Mouse (Mus musculus): ENCODE results near the gene Stra6.
A peak's percentile ranks its signal among the peaks of the same experiment; 100 is the strongest.

Gene Stra6

DNA sequence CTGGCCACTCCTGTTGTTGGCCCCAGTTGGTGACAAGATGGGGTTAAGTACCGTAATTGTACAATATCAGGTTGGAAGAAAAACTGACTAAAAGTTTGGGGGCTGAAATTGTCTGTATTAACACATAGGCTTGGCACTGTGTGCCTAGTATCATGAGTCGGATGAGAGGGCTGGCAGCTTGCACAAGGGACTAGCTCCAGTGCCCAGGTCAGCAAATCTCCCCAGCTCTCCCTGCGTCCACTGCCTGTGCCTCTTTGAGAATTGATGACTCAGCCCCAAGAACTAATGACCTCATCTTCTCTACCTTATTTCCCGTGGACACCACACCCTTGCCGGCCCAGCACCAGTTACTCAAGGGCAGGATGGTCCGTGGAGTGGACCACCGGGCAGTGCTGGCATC, 13.7 kb upstream of the Stra6 start:
- DNase-seq (ENCODE audit: low spot score in 2 of 2), result no peak

DNA sequence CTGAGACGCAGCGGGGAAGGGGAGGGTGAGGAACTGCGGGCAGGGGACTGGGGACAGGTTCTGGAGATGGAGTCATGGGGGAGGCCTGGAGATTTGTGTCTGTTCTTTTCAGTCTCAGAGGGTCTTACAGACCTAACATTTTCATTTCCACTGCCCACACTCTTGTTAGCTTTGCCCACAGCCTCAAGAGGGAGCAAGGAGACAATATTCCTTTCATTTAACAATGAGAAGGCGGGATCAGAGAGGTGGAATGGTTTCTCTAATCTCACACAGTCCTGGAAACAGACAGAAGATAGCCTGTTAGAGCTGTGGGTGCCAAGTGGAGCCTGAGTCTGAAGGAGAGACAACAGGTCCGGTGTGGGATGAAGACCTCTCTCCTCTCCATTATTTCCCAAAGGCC, 11.7 kb upstream of the Stra6 start:
- no peak for DNase-seq (ENCODE audit: low spot score in 2 of 2)

DNA sequence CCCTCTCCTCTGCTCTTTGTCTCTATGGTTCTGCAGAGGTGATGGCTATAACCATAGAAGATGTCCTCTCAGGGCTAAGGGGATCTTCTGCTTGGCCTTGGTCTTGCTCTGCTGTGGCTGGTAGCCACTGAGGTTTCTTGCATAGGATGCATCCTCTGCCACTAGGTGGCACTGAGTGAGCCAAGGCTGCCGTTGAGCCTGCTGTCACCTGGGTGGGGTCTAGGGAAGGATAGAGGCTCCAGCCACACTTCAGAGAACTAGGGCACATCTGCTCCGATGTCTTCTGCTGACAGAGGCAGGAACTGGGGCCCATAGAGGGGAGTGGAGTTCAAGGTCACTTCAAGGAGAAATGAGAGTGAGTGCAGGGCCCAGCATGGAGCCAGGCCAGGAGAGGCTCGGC, 10.5 kb upstream of the Stra6 start:
- peak; percentile 77 to 80 for DNase-seq (ENCODE audit: low spot score in 2 of 2)

DNA sequence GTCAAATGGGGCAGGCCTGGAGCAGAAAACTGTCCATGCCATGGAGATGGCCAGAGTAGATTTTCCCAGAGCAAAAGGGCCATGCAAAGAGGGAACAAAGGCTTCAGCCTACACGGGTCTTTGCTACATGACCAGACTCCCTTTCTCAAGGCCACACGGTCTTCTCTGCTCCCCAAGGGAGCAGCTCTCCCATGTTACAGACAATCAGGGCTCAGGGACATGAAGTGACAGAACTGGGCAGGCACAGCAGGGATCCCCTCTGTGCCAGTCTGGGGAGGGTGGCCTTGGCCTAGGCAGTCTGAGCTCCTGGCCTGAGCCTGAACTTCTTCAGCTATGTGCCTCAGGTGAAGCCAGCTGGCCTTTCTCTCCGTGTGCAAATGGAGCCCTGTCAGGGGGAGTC, 10.0 kb upstream of the Stra6 start:
- DNase-seq (ENCODE audit: low spot score in 2 of 2), result no peak

DNA sequence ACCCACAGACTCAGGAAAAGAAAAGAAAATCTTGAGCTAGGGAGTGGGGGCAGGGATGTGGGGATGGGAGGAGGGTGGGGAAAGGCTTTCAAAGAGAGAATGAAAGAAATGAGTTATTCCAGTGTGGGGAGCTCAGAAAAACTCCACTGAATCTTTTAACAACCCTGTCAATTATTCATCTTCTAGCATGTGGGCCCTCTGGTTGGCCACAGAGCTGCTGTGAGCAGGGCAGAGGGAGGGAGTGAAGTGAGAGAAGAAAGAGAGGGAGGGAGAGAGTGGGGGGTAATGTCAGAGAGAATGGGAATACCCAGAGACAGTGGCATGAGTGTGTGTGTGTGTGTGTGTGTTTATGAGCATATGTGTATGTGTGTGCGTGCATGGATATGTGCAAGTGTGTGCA, 9.6 kb upstream of the Stra6 start:
- DNase-seq (ENCODE audit: low spot score in 2 of 2), result no peak

DNA sequence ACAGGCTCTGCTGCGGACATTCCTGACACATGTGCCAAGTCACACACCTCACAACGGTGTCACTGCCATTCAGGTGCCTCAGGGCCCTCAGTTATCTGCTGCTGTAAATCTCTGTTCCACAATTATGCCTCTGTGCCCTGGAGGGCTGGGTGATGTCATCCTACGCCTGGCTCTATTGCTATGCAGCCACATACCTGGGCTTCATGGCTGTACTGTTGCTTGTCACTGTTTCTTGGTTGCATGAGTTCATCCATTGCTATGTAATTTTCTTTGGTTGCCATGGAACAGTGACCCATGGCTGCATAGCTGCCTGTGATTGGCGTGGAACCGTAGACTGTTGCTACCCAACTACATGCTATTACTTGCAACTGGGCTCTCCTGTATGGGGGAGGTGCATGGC, 7.9 kb upstream of the Stra6 start:
- DNase-seq (ENCODE audit: low spot score in 2 of 2), result no peak

DNA sequence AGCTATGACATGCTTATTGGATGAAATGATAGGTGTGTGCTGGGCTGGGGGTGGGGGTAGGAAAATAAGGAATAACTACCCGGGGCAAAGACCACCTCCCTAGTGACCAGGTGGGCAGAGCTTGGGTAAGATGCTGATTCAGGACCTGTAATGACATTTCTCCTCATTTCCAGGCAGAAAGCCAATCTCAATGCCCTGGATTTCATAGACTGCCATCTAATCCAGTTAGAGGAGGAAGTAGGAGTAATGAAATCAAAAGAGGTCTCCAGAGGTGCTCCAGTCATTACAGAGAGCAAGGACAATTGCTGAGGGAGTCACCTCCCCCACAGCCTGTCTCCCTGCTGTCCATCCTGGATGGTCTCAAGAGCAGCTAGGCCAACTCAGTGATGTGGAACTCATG, 3.7 kb upstream of the Stra6 start:
- DNase-seq (ENCODE audit: low spot score in 2 of 2), result no peak

DNA sequence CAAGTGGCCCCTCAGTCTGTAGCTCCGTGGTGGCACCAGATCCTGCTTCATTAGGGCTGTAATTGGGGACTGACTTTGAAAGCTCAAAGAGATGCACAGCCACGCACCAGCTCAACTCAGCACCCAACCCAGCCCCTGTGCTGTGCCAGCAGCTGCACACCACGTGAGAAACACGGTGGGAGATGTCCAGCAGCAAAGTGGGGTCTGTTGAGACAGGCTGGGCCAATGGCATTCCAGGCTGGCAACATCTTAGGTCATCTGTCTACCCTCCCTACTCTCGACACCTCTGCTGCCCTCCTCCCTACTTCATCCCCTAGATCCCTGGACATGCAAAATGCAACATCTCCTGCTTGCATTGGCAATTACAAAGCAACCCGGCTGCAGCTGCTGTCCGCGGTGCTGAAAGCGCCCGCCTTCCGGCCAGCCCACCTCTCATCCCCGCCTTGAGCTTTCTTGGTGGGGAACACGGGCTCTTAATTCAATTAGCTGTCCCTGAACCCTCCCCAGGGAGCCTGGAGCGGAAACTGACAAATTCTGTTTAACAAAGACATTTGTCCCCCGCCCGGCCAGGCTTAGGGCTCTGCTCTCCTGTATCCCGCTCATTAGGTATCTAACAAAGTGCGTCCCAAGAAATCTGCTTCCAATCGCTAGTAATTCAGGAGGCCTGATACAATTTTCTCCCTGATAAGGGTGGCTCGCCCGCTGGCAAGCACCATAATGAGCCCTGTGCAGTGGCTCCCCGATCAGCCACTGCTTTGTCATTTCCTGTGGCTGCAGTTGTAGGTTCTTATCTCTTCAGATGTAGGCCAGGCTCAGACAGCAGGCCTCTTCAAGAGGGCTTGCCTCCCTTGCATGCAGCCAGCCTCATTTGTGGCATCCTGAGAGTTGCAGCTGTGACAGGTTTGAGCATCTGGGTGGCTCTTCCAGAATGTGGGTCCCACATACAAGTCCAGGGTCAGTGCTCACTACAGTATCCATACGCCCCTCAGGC, 2.6 kb upstream of the Stra6 start:
- no peak for DNase-seq (ENCODE audit: low spot score in 2 of 2)

DNA sequence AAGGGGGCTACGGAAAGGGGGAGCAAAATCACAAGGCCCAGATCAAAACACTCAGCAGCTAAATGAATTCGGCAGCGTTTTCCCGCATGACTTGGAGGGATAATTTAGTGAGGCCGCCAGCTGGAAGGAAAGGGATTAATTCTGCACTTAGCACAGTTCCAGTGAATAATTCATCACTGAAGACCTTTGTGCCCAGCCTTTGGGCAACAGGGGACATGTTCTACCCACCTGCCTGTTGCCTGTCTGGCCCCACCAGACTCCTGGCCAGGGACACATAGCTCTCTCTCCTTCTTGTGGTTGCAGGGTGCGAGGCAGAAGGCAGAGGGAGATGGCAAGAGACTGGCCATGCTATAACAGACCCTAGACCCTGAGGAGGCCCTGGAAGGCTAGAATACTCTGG, 1.9 kb downstream of the Stra6 start:
- no peak for DNase-seq (ENCODE audit: low spot score in 2 of 2)

DNA sequence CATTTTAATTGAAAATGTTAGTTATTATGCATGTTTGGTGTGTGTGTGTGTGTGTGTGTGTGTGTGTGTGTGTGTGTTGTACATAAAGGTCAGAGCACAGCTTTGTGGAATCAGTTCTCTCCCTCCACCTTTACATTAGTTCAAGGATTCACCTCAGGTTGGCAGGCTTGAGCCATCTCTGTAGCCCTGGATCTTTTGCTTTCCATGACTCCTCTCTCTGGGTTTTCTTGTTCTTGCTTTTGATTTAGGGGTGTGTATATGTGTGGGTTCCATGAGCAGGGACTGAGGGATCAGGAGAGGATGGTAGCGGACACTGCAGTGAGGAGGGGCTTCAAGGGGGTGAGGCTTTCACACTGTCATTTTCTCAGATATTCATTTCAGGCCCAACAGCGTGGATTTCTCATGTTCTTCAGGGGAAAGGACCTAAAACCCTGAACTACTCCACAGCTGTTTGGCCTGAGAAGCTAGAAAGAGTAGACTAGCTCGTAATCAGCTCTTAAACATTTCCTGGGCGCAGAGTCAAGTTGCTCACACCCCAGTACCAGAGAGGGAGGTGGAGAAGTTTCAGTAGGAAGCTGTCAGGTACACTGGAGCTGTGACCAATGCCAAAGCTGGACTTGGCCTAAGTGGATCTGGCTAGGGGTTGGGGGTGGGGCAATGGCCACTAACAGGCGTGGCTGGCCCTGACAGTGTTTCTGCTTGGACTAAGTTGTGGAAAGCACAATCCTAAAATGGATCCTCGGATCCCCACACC, 2.6 kb downstream of the Stra6 start:
- DNase-seq (ENCODE audit: low spot score in 2 of 2), result no peak

DNA sequence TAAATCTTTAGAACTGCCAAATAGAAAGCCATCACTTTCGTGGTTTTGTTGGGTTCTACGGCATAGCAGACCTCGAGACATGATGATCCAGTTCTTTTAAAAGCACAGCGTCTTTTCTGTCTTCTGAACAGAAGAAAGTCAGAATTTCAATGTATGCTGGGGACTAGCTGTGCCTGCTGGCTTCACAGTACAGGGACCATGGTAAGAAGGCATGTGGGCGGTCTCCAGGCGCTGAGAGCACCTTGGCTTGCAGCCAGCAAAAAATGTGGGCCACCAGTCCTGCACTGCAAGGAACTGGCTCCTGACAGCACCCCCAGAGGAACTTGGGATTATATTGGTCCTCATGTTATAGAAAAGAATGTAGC, 3.1 kb downstream of the Stra6 start:
- peak; percentile 79 to 81 for DNase-seq (ENCODE audit: low spot score in 2 of 2)

DNA sequence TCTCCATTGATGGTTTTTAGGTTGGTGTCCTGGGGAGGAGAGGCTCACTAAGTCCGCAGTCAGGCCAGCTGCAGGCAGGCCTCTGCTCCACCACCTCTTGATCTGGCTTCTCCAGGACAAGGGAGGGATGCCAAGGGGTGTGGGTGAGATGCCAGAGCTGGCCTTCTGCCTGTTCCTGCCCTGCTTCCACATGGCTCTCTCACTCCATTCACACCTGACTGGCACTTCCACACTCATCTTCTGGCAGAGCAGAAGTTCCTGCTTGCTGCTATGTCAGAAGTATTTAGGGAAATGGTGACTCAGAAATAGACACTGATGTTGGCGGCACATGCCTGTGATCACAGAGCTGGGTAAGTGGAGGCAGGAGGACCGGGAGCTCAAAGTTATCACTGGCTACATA, 4.0 kb downstream of the Stra6 start:
- DNase-seq (ENCODE audit: low spot score in 2 of 2), result peak in 1 of 2 experiments; percentile 47

DNA sequence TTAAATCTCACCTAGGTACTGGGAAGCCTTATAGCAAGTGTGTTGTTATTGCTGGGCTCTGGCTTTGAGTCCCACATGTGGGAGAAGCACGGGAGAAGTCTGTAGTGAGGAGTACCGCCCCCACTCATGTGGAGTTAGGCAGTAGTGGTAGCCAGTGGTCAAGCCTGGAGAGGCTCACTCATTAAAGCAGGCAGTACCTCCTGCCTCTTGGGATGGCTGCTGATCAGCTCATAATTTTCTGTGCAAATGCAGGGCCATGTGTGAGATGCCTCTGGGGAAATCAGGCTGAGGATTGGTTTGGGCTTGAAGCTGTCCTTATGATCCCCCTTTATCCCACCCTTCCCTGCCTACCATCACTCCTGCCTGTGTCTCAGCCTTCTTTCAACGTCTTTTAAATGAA, 11.0 kb downstream of the Stra6 start:
- no peak for DNase-seq (ENCODE audit: low spot score in 2 of 2)

DNA sequence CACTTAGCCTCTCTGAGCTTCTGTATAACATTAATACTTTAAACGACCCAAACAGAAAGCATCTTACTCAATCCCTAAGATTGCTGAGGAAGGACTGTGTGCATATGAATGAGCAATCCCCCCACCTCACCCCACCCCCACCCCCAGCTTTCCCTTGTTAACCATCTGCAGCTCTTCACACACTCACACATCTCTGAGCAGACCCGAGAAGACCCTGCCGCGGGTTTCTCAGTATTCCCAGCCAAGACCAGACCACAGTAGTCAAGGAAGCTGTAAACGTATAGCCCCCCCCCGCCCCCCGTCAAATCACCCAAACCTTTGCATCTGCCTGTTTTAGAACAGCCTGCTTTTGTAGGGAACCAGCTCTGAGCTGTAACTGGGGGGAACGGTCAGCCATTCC, 21.0 kb downstream of the Stra6 start:
- no peak for DNase-seq (ENCODE audit: low spot score in 2 of 2)

DNA sequence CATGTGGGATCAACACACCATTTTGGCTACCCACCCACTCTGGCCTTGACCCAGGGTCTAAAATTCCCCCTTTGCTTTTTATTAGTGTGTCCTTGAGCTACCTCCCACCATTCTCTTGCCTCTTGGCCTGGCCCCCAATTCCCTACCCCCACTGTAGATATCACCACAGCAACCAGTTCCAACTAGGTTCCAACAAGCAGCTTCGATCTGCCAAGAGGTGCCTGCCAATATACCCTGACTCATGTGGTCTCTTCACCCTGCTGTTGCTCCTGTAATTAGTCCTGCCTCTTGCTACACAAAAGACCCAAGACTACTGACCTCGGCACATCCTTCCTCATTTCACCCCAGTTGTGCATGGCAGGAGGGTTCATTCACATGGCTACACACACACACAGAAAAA, 21.5 kb downstream of the Stra6 start:
- no peak for DNase-seq (ENCODE audit: low spot score in 2 of 2)

DNA sequence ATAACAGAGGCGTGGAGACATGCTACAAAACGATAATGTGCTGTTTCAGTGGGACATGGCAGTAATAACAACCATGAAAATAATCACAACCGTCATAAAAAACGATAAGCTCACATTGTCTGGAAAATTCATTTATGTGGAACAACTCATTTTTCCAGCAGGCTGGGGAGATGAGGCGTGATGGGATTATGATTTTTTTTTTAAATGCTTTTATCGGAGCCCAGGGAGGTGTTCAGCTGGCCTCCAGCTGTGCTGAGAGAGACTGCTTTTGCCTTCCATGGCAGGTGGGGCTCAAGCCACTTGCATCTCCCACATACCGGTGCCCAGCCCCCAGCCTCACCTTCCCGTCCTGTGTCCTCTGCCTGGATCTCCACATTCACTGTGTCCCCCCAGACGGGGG, 22.6 kb downstream of the Stra6 start:
- no peak for DNase-seq (ENCODE audit: low spot score in 2 of 2)

DNA sequence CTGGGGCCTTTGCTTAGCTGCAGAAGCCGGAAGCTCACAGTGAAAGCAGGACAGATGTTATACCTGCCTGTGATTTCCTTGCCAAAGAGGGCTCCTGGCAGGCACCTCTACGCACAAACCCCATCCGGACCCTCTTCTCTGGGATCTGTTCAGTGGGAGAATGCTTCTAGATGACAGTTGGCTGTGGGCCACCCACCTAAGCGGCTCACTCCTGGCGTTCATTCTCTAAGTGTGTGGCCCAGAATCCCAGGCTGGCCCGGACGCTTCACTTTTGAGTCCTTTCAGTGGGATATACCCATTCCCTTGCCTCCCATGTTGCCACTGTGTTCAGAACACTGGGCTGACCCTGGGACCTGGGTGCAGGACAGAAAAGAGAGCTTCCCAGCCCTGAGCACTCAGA, 23.3 kb downstream of the Stra6 start:
- DNase-seq (ENCODE audit: low spot score in 2 of 2), result no peak

DNA sequence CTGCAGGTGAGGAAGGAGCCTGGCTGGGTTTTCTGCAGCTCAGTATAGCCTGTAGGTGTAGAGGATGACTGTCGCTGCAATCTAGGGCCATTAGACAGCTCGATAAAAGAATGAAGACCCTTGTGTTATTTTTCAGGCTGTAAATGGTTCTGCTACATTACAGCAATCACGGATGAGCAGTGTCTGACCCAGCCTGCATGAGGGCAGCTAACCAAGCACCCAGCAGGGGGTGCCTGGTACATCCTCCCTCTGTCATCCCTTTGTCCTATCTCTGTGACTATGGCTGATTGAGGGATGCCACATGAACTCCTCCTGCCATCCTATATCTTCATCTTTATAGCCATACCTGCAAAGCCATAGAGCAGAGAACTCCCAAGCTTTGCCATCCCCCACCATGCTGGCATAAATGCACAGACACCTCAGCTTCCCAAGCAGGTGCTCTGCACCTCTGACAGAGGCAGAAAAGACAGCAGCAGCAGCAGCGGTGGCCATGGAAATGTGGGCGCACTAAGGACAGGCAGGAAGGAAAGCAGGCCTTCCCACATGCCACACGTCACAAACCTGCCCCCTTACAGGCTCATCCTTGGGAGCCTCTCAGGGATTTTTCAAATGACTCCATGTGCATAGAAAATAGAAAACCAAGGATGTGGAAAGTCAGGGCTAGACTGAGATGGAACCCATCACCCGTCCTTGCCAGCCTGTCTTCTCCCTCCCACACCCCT, 23.9 kb downstream of the Stra6 start:
- peak; percentile 56 to 76 for DNase-seq (ENCODE audit: low spot score in 2 of 2)

DNA sequence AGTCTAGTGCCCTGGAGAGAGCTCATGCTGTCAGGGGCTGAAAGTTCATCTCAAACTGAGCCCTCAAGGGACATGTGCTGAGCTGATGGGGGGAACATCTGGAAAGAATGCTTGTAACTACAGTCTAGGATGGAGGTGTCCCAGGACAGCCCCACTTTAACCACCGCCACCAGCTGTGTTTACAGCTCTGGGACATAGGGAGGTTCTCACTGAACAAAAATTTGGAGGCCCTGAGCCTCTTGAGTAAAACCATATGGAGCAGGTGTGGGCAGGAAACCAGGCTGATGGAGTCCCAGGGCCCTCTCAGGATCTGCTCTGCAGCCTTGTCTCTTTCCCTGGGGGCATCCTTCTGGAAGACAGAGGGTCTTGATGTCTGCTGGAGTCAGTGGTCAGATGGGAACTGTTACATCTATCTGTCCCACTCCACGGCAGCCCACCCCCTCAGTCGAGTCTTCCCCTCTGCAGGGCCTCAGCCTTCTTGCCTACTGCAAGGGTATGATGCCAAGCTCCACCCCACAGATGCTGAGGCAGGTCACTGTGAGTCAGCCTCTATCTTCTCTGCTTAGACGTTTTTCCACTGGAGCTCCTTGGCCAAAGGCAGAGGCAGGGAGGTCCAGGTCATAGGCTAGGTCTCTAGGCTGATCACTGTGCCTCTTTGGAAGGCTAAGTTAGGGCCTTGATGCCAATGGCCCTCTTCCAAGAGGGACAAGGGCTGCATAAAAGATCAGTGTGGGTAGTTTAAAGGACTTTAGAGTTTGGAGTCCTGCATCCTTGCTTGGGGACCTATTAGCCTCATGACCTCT, 28.2 kb downstream of the Stra6 start:
- no peak for DNase-seq (ENCODE audit: low spot score in 2 of 2)

DNA sequence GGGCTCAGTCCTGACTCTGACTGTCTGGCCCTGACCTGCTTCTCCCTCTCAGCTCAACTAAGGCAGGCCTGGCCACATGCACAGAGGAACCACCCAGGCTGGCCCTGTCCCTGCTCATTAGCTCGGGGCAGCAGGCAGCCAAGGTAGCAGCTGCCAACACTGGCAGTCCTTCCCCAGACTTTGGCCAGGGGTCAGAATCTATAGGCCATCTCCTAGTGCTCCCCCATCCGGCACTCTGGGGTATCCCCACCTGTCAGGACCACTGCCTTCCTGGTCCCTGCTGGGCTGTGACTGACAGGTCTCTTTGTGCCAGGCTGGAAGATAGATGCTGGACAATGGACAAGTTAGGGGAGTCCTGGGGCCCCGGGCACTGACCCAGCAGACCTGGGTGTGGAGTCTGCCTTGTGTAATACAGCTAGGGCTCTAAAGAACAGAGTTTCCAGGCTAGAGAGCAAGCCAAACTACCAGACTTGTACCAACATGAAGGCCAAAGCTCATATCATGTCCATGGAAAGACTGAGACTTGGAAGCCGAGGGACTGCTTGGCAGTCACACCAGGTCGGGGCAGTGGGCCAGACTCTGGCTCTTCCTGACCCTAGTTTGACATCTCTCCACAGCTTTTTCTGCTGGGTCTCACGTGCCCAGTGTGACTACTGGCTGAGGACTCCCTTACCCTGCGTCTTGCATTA, 29.1 kb downstream of the Stra6 start:
- DNase-seq (ENCODE audit: low spot score in 2 of 2), result no peak

DNA sequence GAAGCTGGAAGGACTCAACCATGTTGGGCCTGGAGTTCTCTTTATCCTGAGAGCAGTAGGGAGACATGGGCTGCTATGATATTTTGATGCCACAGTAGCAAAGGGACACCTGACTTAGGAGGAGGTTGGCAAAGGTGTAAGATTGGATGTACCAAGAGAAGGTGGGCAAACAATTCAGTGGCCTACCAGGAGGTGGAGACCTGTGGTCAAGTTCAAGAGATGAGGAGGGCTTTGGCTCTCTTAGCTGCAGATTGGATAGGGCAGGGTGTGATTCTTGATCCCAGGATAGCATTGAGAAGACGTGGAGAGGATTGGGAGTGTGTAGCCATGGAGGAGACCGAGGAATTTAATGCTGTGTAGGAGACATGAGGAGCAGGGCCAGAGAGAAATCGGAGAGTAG, 30.2 kb downstream of the Stra6 start:
- DNase-seq (ENCODE audit: low spot score in 2 of 2), result no peak

Measured in right cerebral cortex, adult 2 months (tissue).